Mouse (Mus musculus): ENCODE results near the gene Stoml1.
A peak's percentile ranks its signal among the peaks of the same experiment; 100 is the strongest.

- TF ChIP-seq USF2 (IDR thresholded peaks at IDR 0.05; ENCODE audit: borderline replicate concordance in 1 of 2, insufficient read depth in 1 of 2, low read depth in 1 of 2, low read length in 2 of 2), result no peak
- no peak for TF ChIP-seq ZC3H11A (IDR thresholded peaks at IDR 0.05; ENCODE audit: low read depth, low read length)
- TF ChIP-seq ZNF384 (IDR thresholded peaks at IDR 0.05; ENCODE audit: low read depth, low read length), result no peak
- no peak for TF ChIP-seq MAX (IDR thresholded peaks at IDR 0.05; ENCODE audit: low read length)
- TF ChIP-seq POLR2A (IDR thresholded peaks at IDR 0.05; ENCODE audit: control insufficient read depth in 1 of 2, insufficient read depth in 1 of 2, low read depth in 1 of 2, low read length in 2 of 2, poor library complexity in 1 of 2), result no peak
- no peak for TF ChIP-seq CTCF (IDR thresholded peaks at IDR 0.05 in 2 of 3, conservative IDR thresholded peaks at IDR 0.05 in 1 of 3; ENCODE audit: control insufficient read depth in 1 of 3, insufficient read depth in 1 of 3, low read depth in 2 of 3, low read length in 3 of 3, poor library complexity in 1 of 3, severe bottlenecking in 1 of 3)
- no peak for TF ChIP-seq NELFE (IDR thresholded peaks at IDR 0.05; ENCODE audit: low read depth, low read length)
- no peak for TF ChIP-seq MEF2A (IDR thresholded peaks at IDR 0.05; ENCODE audit: extremely low read depth, insufficient replicate concordance, low read depth, low read length, poor library complexity, severe bottlenecking)
- TF ChIP-seq POLR2AphosphoS2 (IDR thresholded peaks at IDR 0.05; ENCODE audit: low read length), result no peak
- TF ChIP-seq MAFK (IDR thresholded peaks at IDR 0.05; ENCODE audit: borderline replicate concordance, low read depth, low read length), result peak; percentile 54; the same call in 1 of the 2 replicates
- peak; percentile 78 for TF ChIP-seq RCOR1 (IDR thresholded peaks at IDR 0.05; ENCODE audit: low read depth, low read length)
- no peak for TF ChIP-seq E2F4 (IDR thresholded peaks at IDR 0.05; ENCODE audit: borderline replicate concordance, low read depth, low read length)
- TF ChIP-seq MAZ (IDR thresholded peaks at IDR 0.05; ENCODE audit: low read depth, low read length), result no peak
Observed at GRCm38 (mm10) chr9:58232374-58232773, 20.6 kb upstream of the Stoml1 start.

All from MEL (cell line).